Mouse (Mus musculus) stomach, postnatal 0 days (tissue): ENCODE data around the gene Fam57b.

Experiments used
- CTCF ChIP-seq: IDR thresholded peaks from 2 replicates; pipeline ENCODE4 v1.5.1; 2016; ENCODE audit warnings: antibody characterized with exemption, low read depth, mild to moderate bottlenecking, moderate library complexity
- EP300 ChIP-seq: optimal IDR thresholded peaks from 2 replicates; pipeline ENCODE3; 2016; ENCODE audit warnings: antibody characterized with exemption

DNA sequence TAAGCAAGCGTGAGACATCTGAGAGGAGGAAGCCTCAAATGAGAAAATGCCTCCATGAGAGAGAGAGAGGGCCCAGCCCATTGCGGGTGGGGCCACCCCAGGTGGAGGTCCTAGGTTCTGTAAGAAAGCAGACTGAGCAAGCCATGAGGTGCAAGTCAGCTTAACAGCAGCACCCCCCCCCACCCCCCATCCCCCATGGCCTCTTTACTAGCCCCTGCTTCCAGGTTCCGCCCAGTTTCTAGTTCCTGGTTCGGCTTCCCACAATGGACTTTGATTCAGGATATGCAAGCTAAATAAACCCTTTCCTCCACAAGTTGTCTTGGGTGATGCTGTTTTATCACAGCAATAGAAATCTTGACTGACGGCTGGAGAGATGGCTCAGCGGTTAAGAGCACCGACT lies 48.6 kb upstream of the Fam57b start:
- TF ChIP-seq CTCF = no peak
- no peak for TF ChIP-seq EP300
